Mouse (Mus musculus) intestine, postnatal 0 days (tissue): ENCODE data around the gene Jaml. TPM values are rescaled to one million over a fixed set of nuclear protein-coding genes. Genes with fewer than 3 reads are reported as not detected.

Experiments
- ATAC-seq: fragments of 200-750 bp; cut with Nextera tagmentation; 2 replicates; pipeline ENCODE4 v1.8.0; 2017; ENCODE audit warnings: mild to moderate bottlenecking, moderate TSS enrichment, moderate library complexity
- H3K27ac ChIP-seq: fragments of 300-500 bp; sonication (generic); 2 replicates; pipeline ENCODE4 v1.5.1; 2014; ENCODE audit warnings: mild to moderate bottlenecking, low read depth, low read length, moderate library complexity
- H3K27me3 ChIP-seq: fragments of 300-500 bp; sonication (generic); replicated peaks from 2 replicates; pipeline ENCODE4 v1.6.1; 2014; ENCODE audit warnings: low read length, mixed read lengths; ENCODE audit not compliant: control insufficient read depth, insufficient read depth
- H3K36me3 ChIP-seq: fragments of 300-500 bp; sonication (generic); 2 replicates; pipeline ENCODE4 v1.6.1; 2014; ENCODE audit warnings: mild to moderate bottlenecking, moderate library complexity; ENCODE audit not compliant: control insufficient read depth, insufficient read depth
- H3K4me1 ChIP-seq: fragments of 300-500 bp; sonication (generic); replicated peaks from 2 replicates; pipeline ENCODE4 v1.6.1; 2014; ENCODE audit warnings: antibody characterized with exemption, low read length, mixed read lengths; ENCODE audit not compliant: control insufficient read depth, insufficient read depth
- H3K4me2 ChIP-seq: fragments of 300-500 bp; sonication (generic); replicated peaks from 2 replicates; pipeline ENCODE4 v1.6.1; 2014; ENCODE audit warnings: low read depth, mild to moderate bottlenecking, moderate library complexity
- H3K4me3 ChIP-seq: fragments of 300-500 bp; sonication (generic); 2 replicates; pipeline ENCODE4 v1.5.1; 2014; ENCODE audit warnings: low read depth, low read length
- H3K9ac ChIP-seq: fragments of 300-500 bp; sonication (generic); 2 replicates; pipeline ENCODE4 v1.6.1; 2014; ENCODE audit warnings: mild to moderate bottlenecking, low read depth, low read length
- H3K9me3 ChIP-seq: fragments of 300-500 bp; sonication (generic); 2 replicates; pipeline ENCODE4 v1.6.1; 2016; ENCODE audit warnings: mixed run types; ENCODE audit not compliant: control insufficient read depth
- CTCF ChIP-seq: sonication (generic); IDR thresholded peaks from 2 replicates; pipeline ENCODE4 v1.5.1; 2016; ENCODE audit warnings: low read depth, mild to moderate bottlenecking, control low read depth, antibody characterized with exemption, moderate library complexity
- WGBS: fragments of 180-500 bp; shearing (Covaris S2); extraction: QIAGEN DNeasy Blood & Tissue Kit; methylation state at CpG from one replicate; pipeline ENCODE4 v1.1.7; 2014; 5-methylcytosine and 5-hydroxymethylcytosine counted together
- polyA plus RNA-seq: library from polyadenylated mRNA; unstranded; fragments of >200 nt; fragmentation: Nextera tagmentation; extraction: Ambion mirVana; gene quantifications from 2 replicates; pipeline ENCODE4 v1.2.1, GENCODE M21; 2015

The Jaml gene
- polyA plus RNA-seq, 1 experiment from 2014 or later = 221 TPM

GRCm38 (mm10) chr9:45085741-45086690 is 7.0 kb downstream of the Jaml start:
- H3K4me1 ChIP-seq = no peaks in the 10 kb centered on the region
- no peak overlapping the region for H3K4me3 ChIP-seq
- H3K27ac ChIP-seq = no peak overlapping the region
- H3K36me3 ChIP-seq = no peaks in the 10 kb centered on the region
- no peak for TF ChIP-seq CTCF
- WGBS = 82% methylated on average over 12 of the region's 12 CpGs
- H3K9ac ChIP-seq = no peak overlapping the region
- no peak overlapping the region for H3K4me2 ChIP-seq
- no peaks in the 10 kb centered on the region for H3K9me3 ChIP-seq
- no peaks in the 10 kb centered on the region for H3K27me3 ChIP-seq
- ATAC-seq = no peak

GRCm38 (mm10) chr9:45088040-45088439 is 9.1 kb downstream of the Jaml start:
- Histone ChIP-seq H3K27ac (no peak overlapping the region), H3K36me3 (no peaks in the 10 kb centered on the region), H3K9me3 (no peaks in the 10 kb centered on the region), H3K4me3 (no peak overlapping the region), H3K4me1 (no peaks in the 10 kb centered on the region), H3K4me2 (no peak overlapping the region), H3K27me3 (no peaks in the 10 kb centered on the region), H3K9ac (no peak overlapping the region)
- peak; percentile 51; the same call in 1 of the 2 replicates for ATAC-seq
- no peak for TF ChIP-seq CTCF

DNA sequence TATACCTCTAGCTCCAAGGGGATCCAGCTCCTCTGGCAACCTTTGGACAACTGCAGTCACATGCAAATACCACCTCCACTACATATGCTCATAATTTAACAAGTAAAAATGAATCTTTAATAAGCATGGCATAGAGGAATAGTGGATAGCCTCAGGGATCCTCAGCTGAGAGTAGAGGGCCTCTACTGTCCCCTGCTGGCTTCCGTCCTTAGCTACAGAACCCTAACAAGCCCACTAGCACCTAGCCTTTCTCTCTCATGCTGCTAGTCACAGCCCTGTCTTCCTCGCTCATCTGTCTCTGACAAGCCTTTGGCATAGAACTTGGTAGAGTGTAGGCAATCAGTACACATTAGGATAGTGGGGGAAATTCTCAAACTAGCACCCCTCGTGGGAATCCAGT is 11.8 kb downstream of the Jaml start:
- H3K4me3 ChIP-seq = no peak overlapping the region
- no peaks in the 10 kb centered on the region for H3K9me3 ChIP-seq
- no peaks in the 10 kb centered on the region for H3K36me3 ChIP-seq
- WGBS = 72% methylated on average over 3 of the region's 3 CpGs
- no peak overlapping the region for H3K9ac ChIP-seq
- H3K4me1 ChIP-seq = no peaks in the 10 kb centered on the region
- H3K27me3 ChIP-seq = no peaks in the 10 kb centered on the region
- TF ChIP-seq CTCF = peak; percentile 59
- no peak overlapping the region for H3K4me2 ChIP-seq
- H3K27ac ChIP-seq = no peak overlapping the region
- ATAC-seq = no peak

GRCm38 (mm10) chr9:45092641-45093040 is 13.7 kb downstream of the Jaml start:
- no peak for ATAC-seq
- Histone ChIP-seq H3K9me3 (no peaks in the 10 kb centered on the region), H3K27ac (no peak overlapping the region), H3K27me3 (no peaks in the 10 kb centered on the region), H3K36me3 (no peaks in the 10 kb centered on the region), H3K4me1 (no peaks in the 10 kb centered on the region), H3K4me2 (no peak overlapping the region), H3K9ac (no peak overlapping the region), H3K4me3 (no peak overlapping the region)
- TF ChIP-seq CTCF = no peak
- 58% methylated on average over 4 of the region's 4 CpGs for WGBS

DNA sequence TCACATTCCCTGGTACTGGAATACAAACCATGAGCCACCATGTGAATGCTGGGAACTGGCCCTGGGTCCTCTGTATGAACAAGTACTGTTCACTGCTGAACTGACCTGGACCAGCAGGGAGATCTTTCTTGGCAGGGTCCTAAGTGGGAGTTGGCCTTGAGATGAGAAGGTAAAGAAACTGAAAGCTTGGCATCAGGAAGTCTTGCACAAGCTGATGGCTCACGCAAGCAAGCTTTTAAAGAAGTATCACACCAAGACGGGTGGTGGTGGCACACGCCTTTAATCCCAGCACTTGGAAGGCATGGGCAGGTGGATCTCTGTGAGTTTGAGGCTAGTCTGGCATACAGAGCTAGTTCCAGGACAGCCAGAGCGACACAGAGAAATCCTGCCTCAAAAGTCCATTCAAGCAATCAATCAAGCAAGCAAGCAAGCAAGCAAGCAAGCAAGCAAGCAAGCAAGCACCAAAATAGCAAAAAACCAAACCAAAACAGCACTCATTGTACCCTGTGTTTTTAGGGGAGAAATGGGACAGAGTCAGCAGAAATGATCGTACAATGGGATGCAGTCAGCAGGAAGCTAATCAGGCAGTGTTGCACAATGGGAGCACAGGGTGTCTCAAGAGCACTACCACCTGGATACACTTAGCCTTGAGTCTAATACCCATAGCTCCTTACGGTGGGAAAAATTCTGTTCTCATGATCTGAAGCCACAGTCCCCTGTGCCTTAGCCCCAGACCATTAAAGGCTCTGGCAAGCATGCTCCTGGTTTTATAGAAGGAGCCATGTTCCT is 16.4 kb downstream of the Jaml start:
- WGBS = 47% methylated on average over 6 of the region's 6 CpGs
- Histone ChIP-seq H3K27ac (no peak overlapping the region), H3K36me3 (no peaks in the 10 kb centered on the region), H3K4me1 (0 out of 2 replicates have a peak, but pooled peaks cover 2% of the 10 kb centered on the region), H3K27me3 (no peaks in the 10 kb centered on the region), H3K4me3 (no peak overlapping the region), H3K9ac (no peak overlapping the region), H3K4me2 (no peak overlapping the region), H3K9me3 (no peaks in the 10 kb centered on the region)
- ATAC-seq = peak; percentile 82
- TF ChIP-seq CTCF = no peak

GRCm38 (mm10) chr9:45097877-45098276 is 18.9 kb downstream of the Jaml start:
- Histone ChIP-seq H3K4me1 (peaks cover 9% of the 10 kb centered on the region; the same call in 1 of the 2 replicates), H3K36me3 (no peaks in the 10 kb centered on the region), H3K27me3 (no peaks in the 10 kb centered on the region), H3K4me3 (no peak overlapping the region), H3K9ac (no peak overlapping the region), H3K27ac (no peak overlapping the region), H3K9me3 (no peaks in the 10 kb centered on the region), H3K4me2 (no peak overlapping the region)
- no peak for TF ChIP-seq CTCF
- no peak for ATAC-seq
- WGBS = 84% methylated on average over 5 of the region's 5 CpGs
